Mouse (Mus musculus): ENCODE measurements around the gene Ddb2.
"Not testable (repeated sequence)": the region's sequence is repeated elsewhere in the genome, so short reads cannot be mapped to it uniquely, and the experiment has no call there.

Ddb2 gene

DNA sequence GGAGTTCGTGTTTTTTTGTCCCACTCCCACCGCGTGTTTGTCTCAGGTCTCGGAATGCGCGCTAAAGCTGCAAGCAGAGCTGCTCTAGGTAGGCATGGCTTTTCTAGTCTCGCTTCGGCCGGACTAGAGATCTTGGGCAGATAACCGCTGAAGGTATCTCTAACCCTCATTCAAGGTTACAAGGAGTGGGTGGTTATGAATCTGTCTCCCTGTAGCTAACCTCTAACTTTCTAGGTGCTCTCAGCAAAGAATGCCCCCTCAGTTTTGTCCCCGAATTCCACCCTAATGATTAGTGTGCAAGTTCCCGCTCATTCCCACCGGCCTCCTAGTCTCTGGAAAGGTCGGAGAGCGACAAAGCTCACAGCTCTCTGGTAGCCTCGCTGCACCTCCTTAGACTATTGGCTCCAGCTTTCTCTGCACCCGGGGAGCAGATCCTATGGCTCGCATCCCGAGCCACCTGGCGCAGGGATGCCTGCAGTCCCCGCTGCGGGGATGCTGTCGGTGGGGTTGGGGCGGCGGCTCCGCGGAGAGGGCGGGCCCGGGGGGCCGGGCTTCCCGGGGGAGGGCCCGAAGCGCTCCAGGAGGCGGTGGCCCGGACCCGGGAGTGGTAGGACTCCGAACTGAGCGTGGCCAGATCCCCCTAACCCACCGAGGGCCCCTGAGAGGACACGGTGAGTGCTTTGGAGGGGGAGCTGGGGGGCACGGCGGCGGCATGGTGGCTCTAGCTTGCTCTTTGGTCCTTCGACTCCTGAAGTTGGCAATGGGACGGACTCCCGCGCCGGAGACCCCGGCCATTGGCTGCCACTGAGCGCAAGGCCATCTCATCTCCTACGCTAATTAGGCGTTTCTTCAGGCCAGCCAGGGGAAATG lies 19.7 kb upstream of the Ddb2 start:
- in situ Hi-C loops (cut with MboI; ENCODE audit: low sequenced_read_pairs), result no loop called here

DNA sequence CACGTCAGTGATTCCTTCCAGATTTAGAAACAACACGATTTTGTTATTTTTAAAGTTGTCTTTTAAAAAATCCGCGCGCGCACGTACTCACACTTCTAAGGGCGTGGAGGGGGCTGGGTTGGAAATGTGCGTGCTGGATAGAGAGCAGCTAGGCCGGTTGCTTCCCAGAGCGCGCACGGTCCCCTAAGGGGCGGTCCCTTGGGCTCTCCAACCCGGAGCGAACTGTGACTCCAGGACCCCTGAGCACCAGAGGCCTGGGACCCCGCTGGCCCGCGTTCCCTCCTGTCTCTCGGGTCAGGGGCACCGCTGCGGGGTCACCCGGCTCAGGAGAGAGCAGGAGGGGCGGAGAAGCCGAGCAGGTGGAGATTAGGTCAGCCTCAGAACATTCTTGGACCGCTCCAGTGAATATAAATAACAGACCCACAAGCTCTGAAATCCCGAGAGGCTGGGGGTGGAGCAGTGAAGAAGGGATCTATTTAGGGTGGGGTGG lies 18.9 kb upstream of the Ddb2 start, which contains the start of gene Pacsin3:
Gene Pacsin3 (plus strand): TSS at position 294 of the 490 bp plus-strand sequence.
- in situ Hi-C loops (cut with MboI; ENCODE audit: low sequenced_read_pairs), result no loop called here

DNA sequence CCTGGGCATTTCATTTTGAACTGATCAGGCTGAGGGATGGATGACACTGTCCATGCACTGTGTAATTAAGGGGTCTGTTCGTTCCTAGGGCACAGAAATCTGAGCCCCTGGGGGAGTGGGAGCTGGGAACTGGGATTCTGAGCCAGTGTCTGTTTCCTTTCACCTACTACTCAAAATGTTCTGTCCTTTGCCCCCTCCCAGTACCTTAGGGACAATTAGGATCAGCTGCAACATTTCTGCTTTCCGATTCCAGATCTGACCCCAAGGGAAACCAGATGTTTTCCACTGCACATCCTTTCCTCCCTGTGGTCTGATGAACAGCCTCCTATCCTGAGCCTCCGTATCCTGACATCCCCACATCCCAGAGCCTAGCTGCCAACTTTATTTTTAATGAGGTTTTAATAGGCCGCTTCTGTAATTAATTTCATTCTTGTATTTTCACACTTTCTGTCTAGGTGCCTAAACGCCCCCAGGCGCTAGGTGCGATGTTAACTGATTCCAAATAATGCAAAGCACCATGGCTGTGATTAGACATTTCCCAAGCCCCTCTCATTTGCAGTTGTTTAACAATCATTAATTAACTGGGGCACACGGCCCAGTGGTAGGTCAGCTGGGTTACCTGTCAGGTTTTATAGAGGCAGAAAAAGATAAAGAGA lies 18.1 kb upstream of the Ddb2 start:
- in situ Hi-C loops (cut with MboI; ENCODE audit: low sequenced_read_pairs), result no loop called here

DNA sequence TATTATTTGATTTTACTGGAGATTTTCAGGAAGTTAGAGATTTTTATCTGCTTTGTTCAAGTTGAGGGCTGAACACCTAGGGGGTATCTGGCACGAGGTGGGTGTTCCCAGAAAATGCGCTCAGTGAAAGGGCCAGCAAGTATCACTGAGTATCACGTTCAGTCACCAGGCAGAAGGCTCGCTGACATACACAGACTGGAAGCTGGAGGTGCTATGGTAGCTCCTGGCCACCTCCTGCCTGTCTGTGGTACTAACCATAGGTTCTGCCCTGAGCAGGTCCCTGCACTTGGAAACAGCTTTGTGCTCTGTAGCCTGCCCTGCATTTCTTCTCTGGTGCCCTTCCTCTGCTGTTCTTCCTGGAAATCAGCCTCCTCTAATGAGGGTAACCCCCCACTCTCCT lies 15.7 kb upstream of the Ddb2 start:
- in situ Hi-C loops (cut with MboI; ENCODE audit: low sequenced_read_pairs), result no loop called here

DNA sequence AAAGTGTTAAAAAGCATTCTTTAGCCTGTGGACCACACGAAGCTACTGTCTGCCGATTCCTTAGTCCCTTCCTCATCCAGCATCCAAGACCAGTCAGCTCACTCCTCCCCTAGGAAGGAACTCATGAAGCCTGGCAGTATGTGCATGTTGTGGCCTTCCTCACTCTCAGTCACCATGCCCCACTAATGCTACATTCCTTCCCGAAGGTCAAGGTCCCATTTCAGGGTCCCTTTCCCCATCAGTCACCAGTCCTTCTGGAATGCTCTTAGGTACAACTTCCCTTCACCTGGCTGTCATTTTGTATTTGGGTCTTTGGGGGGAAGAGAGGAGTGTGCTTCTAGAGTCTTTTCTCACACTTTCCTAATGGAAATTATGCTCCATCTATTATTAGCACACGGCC lies 15.2 kb upstream of the Ddb2 start:
- in situ Hi-C loops (cut with MboI; ENCODE audit: low sequenced_read_pairs), result no loop called here

DNA sequence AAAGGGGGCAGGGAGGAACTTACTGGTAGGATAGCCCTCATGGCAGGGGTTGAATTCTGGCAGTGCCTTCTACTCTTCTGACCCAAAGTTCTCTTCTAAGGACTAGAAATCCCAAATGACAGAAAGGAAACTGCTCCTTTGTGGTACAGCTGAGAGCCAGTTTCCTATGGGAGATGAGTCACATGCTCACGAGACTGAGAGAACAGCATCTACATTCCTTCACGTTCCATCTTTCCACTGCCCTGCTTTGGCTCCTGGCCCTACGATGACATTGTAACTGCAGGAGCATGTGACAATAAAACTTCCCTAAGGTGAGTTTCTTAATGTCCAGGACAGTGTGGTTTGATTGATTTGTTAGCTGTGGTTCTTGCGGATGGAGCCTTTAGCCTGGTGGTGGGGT lies 11.6 kb upstream of the Ddb2 start:
- in situ Hi-C loops (cut with MboI; ENCODE audit: low sequenced_read_pairs), result no loop called here

DNA sequence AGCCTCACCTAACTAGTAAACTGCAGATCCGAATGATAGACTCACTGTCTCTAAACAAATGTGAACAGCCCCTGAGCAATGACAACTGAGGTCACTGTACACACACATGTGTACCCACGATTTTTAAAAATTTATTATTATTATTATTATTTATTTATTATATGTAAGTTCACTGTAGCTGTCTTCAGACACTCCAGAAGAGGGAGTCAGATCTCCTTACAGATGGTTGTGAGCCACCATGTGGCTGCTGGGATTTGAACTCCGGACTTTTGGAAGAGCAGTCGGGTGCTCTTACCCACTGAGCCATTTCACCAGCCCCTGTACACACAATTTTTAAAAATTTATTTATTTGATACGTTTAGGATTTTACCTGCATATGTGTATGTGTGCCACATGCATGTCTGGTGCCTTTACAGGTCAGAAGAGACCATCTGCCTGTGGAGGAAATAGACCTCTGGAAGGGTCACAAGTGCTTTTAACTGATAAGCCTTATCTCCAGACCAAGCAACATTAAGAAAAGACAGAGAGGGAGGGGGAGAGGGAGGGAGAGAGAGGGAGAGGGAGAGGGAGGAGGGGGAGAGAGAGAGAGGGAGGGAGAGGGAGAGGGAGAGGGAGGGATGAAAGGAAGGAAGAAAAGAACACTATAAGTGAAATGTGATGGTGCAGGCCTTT lies 7.9 kb upstream of the Ddb2 start:
- in situ Hi-C loops (cut with MboI; ENCODE audit: low sequenced_read_pairs), result no loop called here

DNA sequence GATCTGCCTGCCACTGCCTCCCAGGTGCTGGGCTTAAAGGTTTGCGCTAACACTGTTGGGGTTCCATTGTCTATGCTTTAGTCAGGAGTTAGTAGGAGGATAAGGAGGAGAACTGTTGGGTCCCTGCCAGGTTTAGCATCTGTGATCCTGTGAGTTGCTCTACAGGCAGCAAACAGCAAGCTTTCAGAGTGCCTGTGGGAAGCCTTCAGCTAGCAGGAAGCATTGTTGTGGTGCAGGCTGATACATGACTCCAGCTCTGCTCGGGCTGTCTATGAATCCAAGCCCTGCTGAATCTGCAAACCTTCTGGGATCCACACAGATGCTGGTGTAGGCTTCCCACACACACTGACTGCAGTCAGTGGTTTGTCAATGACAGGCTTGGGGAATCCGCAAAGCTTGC lies 6.6 kb upstream of the Ddb2 start:
- in situ Hi-C loops (cut with MboI; ENCODE audit: low sequenced_read_pairs), result no loop called here

DNA sequence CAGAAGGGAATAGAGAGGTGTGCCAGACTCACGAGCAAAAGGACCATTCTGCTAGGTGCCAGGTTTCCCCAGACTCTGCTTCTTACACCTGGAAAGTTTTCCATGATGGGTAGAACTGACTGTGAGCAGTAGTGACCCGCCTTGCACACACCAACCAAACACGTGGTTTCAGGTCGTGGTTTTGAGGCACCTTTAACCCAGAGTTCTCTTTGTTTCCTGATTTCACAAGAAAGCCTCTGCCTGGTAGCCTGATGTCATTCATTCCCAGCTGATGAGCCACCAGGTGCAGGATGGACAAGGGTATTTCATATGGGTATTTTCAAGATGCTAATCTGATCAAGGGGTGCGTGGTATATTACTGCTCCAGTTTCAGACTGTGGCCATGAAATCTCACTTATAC lies 5.8 kb upstream of the Ddb2 start:
- in situ Hi-C loops (cut with MboI; ENCODE audit: low sequenced_read_pairs), result no loop called here

DNA sequence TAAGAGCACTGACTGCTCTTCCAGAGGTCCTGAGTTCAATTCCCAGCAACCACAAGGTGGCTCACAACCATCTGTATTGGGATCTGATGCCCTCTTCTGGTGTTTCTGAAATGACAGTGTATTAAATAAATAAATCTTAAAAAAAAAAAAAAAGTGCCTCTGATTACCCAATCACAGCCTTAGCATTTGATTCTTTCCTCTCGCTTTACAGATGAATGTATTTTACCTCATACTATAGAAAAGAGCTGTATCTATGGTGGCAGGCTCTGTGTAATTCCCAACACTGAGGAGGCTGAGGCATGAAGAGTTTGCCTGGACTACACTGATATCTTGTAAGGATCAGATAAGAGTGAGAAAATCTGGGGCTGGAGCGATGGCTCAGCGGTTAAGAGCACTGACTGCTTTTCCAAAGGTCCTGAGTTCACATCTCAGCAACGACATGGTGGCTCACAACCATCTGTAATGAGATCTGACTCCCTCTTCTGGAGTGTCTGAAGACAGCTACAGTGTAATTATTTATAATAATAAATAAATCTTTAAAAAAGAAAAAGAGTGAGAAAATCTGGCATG lies 814 bp upstream of the Ddb2 start:
- in situ Hi-C loops (cut with MboI; ENCODE audit: low sequenced_read_pairs), result not testable (repeated sequence)

DNA sequence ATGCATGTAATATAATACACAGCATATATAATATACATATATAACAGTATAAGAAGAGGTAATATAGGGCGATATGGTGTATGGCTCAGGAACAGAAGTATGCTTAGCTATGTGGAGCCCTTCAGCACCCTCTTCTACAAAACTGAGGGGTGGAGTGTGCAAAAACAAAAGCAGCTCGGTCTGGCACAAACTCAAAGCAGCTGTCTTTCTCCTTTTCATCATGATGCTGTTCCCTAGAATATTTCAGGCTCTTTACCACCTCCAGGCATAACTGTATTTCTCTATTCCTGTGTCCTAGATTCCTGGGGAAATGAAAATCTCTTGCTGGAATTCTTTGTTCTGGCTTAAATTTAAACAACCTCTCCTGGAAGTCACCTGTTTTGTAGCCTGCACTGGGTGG lies 7.0 kb downstream of the Ddb2 start:
- in situ Hi-C loops (cut with MboI; ENCODE audit: low sequenced_read_pairs), result no loop called here

DNA sequence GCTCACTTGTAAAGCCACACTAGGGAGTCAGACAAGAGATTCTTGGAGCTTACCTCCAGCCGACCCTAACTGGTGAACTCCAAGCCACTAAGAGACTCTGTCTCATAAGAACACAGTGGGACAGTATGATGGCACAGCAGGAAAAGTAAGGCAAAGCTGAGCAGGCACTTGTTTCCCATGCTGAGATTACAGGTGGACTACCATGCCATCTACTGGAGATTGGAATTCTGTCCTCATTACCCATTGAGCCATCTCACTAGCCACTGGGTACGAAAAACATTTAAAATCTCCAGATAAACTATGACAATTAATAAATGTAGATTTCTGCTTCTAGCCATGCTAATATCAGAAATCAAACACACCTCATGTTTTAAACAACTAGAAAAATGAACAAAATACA lies 13.2 kb downstream of the Ddb2 start:
- in situ Hi-C loops (cut with MboI; ENCODE audit: low sequenced_read_pairs), result no loop called here

DNA sequence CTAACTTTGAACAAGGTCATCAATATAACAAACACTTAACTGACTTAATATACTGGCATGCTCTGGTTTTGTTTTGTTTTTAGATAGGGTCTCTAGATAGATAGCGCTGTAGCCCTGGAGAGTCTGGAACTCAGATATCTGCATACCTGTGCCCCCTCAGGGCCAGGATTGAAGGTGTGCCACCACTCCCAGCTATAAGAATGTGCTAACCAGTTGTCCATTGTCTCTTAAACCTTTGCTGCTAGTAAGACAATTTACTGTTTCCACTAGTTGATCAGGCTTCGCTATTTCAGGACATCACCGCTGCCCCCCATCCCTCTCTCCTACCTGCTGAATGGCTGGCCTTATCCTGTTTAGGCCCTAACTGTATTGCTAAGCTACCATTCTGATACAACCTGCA lies 16.3 kb downstream of the Ddb2 start:
- in situ Hi-C loops (cut with MboI; ENCODE audit: low sequenced_read_pairs), result no loop called here

DNA sequence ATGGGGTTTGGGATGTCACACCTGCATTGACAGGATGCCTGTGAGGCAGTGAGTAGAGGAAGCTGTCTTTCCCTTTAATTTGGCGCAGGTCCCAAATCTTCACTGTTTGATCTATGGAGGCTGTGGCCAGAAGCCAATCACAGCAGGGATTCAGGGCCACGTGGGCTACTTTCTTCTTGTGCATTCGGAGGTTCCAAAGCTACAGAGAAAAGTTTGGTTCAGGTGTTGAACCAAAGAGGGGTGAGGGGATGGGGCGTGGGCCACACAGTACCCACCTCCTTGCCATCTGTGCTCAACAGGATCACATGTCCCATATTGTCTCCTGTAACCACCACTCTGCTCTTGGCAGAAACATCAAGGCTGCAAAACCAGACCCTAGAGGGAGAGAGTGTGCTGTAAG lies 19.8 kb downstream of the Ddb2 start:
- in situ Hi-C loops (cut with MboI; ENCODE audit: low sequenced_read_pairs), result no loop called here

DNA sequence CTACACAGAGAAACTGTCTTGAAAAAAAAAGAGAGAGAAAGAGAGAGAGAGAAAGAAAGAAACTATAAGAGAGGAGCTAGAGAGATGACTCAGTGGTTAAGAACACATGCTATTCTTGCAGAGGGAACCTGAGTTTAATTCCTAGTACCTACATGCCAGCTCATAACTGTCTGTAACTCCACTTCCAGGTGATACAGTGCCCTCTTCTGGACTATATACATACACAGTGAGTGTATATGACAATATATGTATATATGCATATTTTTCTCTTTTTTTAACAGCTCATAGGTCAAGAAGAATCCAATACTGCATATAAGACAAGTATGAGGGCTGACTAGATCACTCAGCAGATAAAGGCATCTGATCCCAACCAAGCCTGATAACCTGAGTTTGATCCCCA lies 23.5 kb downstream of the Ddb2 start:
- in situ Hi-C loops (cut with MboI; ENCODE audit: low sequenced_read_pairs), result no loop called here

DNA sequence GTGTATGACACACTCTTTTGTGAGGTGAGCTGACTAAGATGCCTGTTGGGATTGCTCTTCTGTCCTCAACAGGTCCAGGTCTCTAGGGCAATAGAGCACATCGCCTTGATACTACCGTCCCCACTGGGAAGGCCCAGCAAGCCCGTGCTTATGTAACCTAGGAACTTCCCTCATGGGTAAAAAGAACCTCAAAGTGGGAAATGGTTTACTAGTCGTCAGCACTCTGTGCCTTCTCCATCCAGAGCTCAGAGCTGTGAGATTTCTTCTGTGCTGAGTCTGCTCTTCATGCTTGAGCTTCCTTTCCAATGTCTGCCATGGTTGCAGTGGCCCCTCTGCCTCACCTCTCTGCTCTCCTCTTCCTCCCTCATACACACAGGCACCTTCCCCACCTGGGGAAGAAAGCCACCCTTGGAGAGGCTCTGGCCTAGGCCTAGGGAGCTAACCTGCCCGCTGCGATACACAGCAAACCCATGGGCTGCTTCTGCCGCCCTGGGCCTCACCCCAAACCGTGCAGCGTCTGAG lies 30.5 kb downstream of the Ddb2 start:
- in situ Hi-C loops (cut with MboI; ENCODE audit: low sequenced_read_pairs), result no loop called here

DNA sequence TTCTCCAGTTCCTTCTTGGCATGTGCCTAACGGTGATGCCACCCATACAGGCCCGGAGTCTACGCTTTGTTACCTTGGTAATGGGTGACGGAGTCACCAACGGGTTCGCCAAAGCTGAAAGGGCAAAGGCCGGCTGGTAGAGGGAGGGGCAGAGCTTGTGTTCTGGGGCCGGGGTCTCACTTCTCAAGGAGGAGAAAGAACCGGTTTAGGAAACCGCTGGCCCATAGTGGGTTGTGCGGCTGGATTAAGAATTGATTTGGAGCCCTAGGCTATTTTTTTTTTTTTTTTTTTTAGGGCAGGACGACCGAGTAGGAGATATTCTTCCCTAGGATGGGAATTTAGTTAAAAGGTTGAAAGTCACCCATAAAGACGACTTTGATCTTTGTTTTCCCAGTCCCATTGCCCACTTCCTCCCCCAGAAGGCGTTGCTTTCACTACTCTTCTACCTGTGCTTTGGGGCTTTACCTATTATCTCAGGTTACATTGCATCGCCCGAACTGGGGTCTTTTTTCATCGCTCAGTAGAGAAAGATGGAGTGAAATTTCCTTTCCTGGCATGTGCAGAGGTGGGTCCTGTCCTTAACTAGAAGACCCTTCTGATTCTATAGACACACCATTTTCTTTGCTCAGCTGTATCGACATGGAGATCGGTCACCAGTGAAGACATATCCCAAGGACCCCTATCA lies 33.7 kb downstream of the Ddb2 start:
- in situ Hi-C loops (cut with MboI; ENCODE audit: low sequenced_read_pairs), result no loop called here

DNA sequence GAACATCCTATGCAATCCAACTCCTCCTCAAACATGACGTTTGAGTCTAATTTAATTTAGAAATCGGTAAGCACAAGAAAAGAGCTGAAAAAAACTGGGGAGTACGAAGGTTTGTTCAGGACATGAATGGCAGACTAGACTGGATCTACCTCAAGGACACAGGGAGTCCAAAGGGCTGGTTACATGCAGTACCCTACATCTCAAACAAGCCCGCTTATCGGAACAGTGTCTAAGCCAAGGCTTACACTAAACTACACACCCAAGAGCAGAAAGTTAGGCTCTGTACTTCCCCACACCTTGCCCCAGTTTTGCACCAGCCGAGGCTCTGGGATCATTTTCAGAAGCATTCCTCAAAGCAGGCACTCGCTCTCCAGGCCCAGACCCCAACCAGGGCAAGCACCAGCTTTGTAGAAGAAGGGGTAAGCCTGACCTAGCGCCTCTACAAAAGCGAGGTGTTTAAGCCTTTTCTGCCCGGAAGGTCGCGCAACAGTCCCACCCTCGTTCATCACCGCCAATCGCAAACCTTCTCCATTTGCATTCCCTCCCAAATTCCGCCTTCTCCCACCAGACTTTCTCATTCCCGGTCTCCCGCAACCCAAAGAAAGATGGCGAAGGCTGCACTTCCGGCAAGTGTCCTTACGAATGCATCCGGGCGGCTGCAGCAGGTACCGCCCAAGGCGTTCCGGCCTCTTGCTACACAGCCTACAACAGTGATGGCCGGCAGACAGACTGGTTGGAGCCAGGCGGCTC lies 34.4 kb downstream of the Ddb2 start, which contains the start of the genes Nr1h3 and Acp2:
Gene Nr1h3 (minus strand): TSS at position 613 of the 750 bp plus-strand sequence.
Gene Acp2 (plus strand): TSS at position 664 of the 750 bp plus-strand sequence.
- in situ Hi-C loops (cut with MboI; ENCODE audit: low sequenced_read_pairs), result no loop called here

DNA sequence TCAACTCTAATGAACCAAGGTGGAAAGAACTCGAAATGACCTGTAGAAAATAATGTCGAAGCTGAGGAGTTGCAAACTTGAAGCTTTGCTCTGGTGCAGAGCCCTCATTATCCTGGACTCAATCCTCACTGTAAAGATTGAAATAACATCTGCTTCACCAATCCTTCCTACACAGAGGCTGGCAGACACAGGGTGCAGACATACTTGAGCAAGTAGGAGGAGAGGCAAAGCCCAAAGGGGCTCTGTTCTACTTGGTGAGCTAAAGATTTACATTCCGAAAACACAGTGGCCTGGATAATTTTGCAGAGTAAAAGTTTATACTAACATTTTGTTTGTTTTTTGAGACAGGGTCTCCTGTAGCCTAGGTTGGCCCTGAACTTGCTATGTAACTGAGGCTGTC lies 37.9 kb downstream of the Ddb2 start:
- in situ Hi-C loops (cut with MboI; ENCODE audit: low sequenced_read_pairs), result no loop called here

DNA sequence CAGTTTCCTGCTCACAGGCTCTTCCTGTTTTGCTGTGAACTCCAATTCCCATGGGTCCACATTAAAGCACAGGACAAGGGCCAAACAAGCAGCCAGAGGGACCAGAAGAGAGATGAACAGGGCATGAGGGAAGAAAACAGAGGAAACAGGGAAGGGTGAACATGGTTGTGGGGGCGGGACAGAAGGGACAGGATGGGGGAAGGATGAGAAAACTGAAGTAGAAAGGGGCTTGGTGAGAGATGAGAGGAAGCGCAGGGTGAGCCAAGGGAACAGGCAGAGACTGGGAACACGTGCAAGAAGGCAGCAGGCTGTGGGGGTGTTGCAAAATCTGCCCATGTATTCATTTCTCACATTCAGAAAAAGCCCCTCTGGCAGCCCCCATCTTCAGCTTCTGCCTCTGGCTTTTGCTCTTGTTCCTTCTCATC lies 40.2 kb downstream of the Ddb2 start:
- in situ Hi-C loops (cut with MboI; ENCODE audit: low sequenced_read_pairs), result no loop called here

Measured in CH12F3 (cell line).